8 mouse cellular contexts compared by ENCODE assay signal in the genomic region with DNA sequence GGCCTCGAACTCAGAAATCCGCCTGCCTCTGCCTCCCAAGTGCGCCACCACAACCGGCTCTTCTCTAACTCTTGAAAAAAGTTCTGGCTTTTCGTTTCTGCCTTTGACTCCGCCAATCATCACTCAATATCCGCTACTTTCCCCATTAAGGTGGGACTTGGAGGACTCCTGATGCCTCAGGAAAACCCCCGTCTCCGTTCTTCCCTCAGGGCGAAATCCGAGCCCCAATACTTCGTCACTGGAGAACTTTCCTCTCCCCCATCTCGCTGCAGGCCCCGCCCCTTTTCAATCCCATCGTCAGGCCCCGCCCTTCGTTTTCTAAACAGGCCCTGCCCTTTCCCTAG. TPM values are rescaled to one million over a fixed set of nuclear protein-coding genes. Genes with fewer than 3 reads are reported as not detected.
DNase-seq lines count a peak whose midpoint lies in the region; ATAC-seq lines count a peak whose summit lies in the region.

No protein-coding gene starts in this region.

- ATAC-seq in heart, embryonic 11.5 days (replicated peaks; ENCODE audit: insufficient number of reproducible peaks, low FRiP score, low TSS enrichment) = no peak
- no peak for ATAC-seq in liver, embryonic 12.5 days
- ATAC-seq in CD4-positive, CD25-positive, alpha-beta regulatory T cell, adult 4 months = no peak

- H3K36me3 ChIP-seq in heart, embryonic 11.5 days (ENCODE audit: control insufficient read depth, insufficient read depth, low read length) = peaks cover 7% of the 10 kb centered on the region; the same call in 1 of the 2 replicates
- H3K36me3 ChIP-seq in liver, embryonic 12.5 days = peaks cover 13% of the 10 kb centered on the region

- H3K27me3 ChIP-seq in heart, embryonic 11.5 days (ENCODE audit: control insufficient read depth, insufficient read depth, low read length) = no peaks in the 10 kb centered on the region
- peaks cover 11% of the 10 kb centered on the region for H3K27me3 ChIP-seq in liver, embryonic 12.5 days (replicated peaks)

- peak overlapping the region; percentile 68 for H3K27ac ChIP-seq in heart, embryonic 11.5 days (ENCODE audit: low read depth, low read length)
- H3K27ac ChIP-seq in liver, embryonic 12.5 days = peak overlapping the region; percentile 90

- H3K9ac ChIP-seq in heart, embryonic 11.5 days (ENCODE audit: low read depth, low read length) = no peak overlapping the region
- no peak overlapping the region for H3K9ac ChIP-seq in liver, embryonic 12.5 days

- no peak for DNase-seq in heart, postnatal 10 days
- peak; percentile 78 for DNase-seq in urinary bladder, postnatal 10 days (ENCODE audit: low spot score)
- no peak for DNase-seq in urinary bladder, adult 18-20 months (ENCODE audit: low spot score in 2 of 2)
- DNase-seq in embryo, embryonic 10 days (ENCODE audit: low spot score) = no peak
- DNase-seq in natural killer cell, adult 2 months (ENCODE audit: low spot score in 2 of 2) = no peak

- H3K9me3 ChIP-seq in heart, embryonic 11.5 days (replicated peaks; ENCODE audit: control insufficient read depth, low read length) = no peaks in the 10 kb centered on the region
- H3K9me3 ChIP-seq in liver, embryonic 12.5 days (replicated peaks) = no peaks in the 10 kb centered on the region

- intact Hi-C loops in heart, postnatal 10 days (cut with DNase I) = no loop called here

- WGBS in heart, embryonic 11.5 days (ENCODE audit: insufficient replicate concordance) = 10% methylated on average over 17 of the region's 17 CpGs
- 8% methylated on average over 17 of the region's 17 CpGs for WGBS in liver, embryonic 12.5 days (ENCODE audit: insufficient replicate concordance)

- peaks cover 2% of the 10 kb centered on the region; the same call in 1 of the 2 replicates for H3K4me1 ChIP-seq in heart, embryonic 11.5 days (ENCODE audit: control insufficient read depth, insufficient read depth, low read length)
- H3K4me1 ChIP-seq in liver, embryonic 12.5 days = peaks cover 46% of the 10 kb centered on the region

- peak overlapping the region; percentile 92 for H3K4me2 ChIP-seq in heart, embryonic 11.5 days
- peak overlapping the region; percentile 100 for H3K4me2 ChIP-seq in liver, embryonic 12.5 days

- peak overlapping the region; percentile 69 for H3K4me3 ChIP-seq in heart, embryonic 11.5 days (ENCODE audit: low read depth, low read length)
- peak overlapping the region; percentile 84 for H3K4me3 ChIP-seq in liver, embryonic 12.5 days

RNA-seq across cellular contexts. Expression of a gene that starts 1.1 kb away (rescaled TPM):
- polyA plus RNA-seq in heart, embryonic 11.5 days (2014; fragmentation: Nextera tagmentation; extraction: Ambion mirVana) = 3.3 and 3.7 TPM in 2 replicates
- total RNA-seq in heart, postnatal 10 days (2021) = 10 to 100 TPM in 1 of 2 experiments, 1 to 10 TPM in 1; 9.4 to 12.0 TPM
- polyA plus RNA-seq in liver, embryonic 12.5 days (2016; fragmentation: Nextera tagmentation; extraction: Ambion mirVana) = 1.9 and 2.6 TPM in 2 replicates
- 10 to 100 TPM; 12.7 to 14.8 TPM for polyA plus RNA-seq in CD4-positive, CD25-positive, alpha-beta regulatory T cell, adult 4 months (2017; shearing (Covaris generic))

RNA-seq across cellular contexts. Expression of a gene that starts 23.9 kb away (rescaled TPM):
- 33.2 and 34.3 TPM in 2 replicates for polyA plus RNA-seq in heart, embryonic 11.5 days (2014; fragmentation: Nextera tagmentation; extraction: Ambion mirVana)
- total RNA-seq in heart, postnatal 10 days (2021) = 10 to 100 TPM; 24.1 to 29.5 TPM
- 23.9 and 24.2 TPM in 2 replicates for polyA plus RNA-seq in liver, embryonic 12.5 days (2016; fragmentation: Nextera tagmentation; extraction: Ambion mirVana)
- 1 to 10 TPM; 9.0 to 9.4 TPM for polyA plus RNA-seq in CD4-positive, CD25-positive, alpha-beta regulatory T cell, adult 4 months (2017; shearing (Covaris generic))

RNA-seq across cellular contexts. Expression of a gene that starts 36.7 kb away (rescaled TPM):
- 86.8 and 89.4 TPM in 2 replicates for polyA plus RNA-seq in heart, embryonic 11.5 days (2014; fragmentation: Nextera tagmentation; extraction: Ambion mirVana)
- total RNA-seq in heart, postnatal 10 days (2021) = 100 to 1,000 TPM in 1 of 2 experiments, 10 to 100 TPM in 1; 95.2 to 102 TPM
- 75.1 and 75.2 TPM in 2 replicates for polyA plus RNA-seq in liver, embryonic 12.5 days (2016; fragmentation: Nextera tagmentation; extraction: Ambion mirVana)
- polyA plus RNA-seq in CD4-positive, CD25-positive, alpha-beta regulatory T cell, adult 4 months (2017; shearing (Covaris generic)) = 10 to 100 TPM; 24.4 to 28.1 TPM

RNA-seq across cellular contexts. Expression of a gene that starts 49.6 kb away (rescaled TPM):
- polyA plus RNA-seq in heart, embryonic 11.5 days (2014; fragmentation: Nextera tagmentation; extraction: Ambion mirVana) = 4.9 TPM in 1 of 2 replicates, not detected in the other
- total RNA-seq in heart, postnatal 10 days (2021) = under 1 TPM in 1 of 2 experiments, not detected in 1; 0.60 TPM
- polyA plus RNA-seq in liver, embryonic 12.5 days (2016; fragmentation: Nextera tagmentation; extraction: Ambion mirVana) = 389 and 406 TPM in 2 replicates
- not detected for polyA plus RNA-seq in CD4-positive, CD25-positive, alpha-beta regulatory T cell, adult 4 months (2017; shearing (Covaris generic))

RNA-seq across cellular contexts. Expression of a gene that starts 50.8 kb away (rescaled TPM):
- 141 and 157 TPM in 2 replicates for polyA plus RNA-seq in heart, embryonic 11.5 days (2014; fragmentation: Nextera tagmentation; extraction: Ambion mirVana)
- total RNA-seq in heart, postnatal 10 days (2021) = 10 to 100 TPM; 54.5 to 58.0 TPM
- 101 TPM in 2 replicates for polyA plus RNA-seq in liver, embryonic 12.5 days (2016; fragmentation: Nextera tagmentation; extraction: Ambion mirVana)
- 100 to 1,000 TPM in 1 of 2 experiments, 10 to 100 TPM in 1; 91.0 to 100 TPM for polyA plus RNA-seq in CD4-positive, CD25-positive, alpha-beta regulatory T cell, adult 4 months (2017; shearing (Covaris generic))
